In the genomic region with DNA sequence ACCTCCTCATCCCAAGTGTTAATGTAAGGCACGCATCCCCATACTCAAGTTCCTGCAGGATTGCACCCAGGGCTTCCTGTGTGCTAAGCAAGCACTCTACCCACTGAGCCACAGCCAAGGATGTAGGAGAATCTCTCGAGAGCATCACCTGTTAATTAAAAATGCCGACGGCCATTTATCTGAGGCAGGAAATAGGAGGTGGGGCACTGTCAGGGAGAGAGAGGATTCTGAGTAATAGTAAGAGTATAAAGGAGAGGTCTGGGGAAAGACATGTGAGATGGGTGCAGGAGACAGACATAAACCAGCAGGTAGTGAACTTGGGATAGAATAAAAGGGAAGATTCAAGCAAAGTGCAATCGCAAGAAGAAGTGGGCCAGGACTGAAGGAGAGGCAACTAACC, we compare ENCODE assay signal across 10 mouse cellular contexts. TPM values are rescaled to one million over a fixed set of nuclear protein-coding genes. Genes with fewer than 3 reads are reported as not detected.
"Had no signal": no experiment of that assay in that cellular context is flagged by ENCODE, and none has a peak within 500 bp of the region (broad histone marks: within the 10 kb centered on the region; RNA-seq: fewer than 3 reads in every experiment).

No protein-coding gene starts in this region.

- H3K9ac ChIP-seq: lung, embryonic 14.5 days; neural tube, embryonic 12.5 days; stomach, embryonic 15.5 days had no signal

- H3K9me3 ChIP-seq: stomach, embryonic 15.5 days had no signal

- H3K4me3 ChIP-seq: megakaryocyte, embryonic 14.5 days; neural tube, embryonic 12.5 days; stomach, embryonic 15.5 days had no signal

- DNase-seq: lung, embryonic 14.5 days; midbrain, embryonic 14.5 days; right cerebral cortex, postnatal 14 days; thymus, postnatal 25 days had no signal

- H3K27me3 ChIP-seq: megakaryocyte, embryonic 14.5 days; neural tube, embryonic 12.5 days; stomach, embryonic 15.5 days had no signal

- H3K36me3 ChIP-seq: neural tube, embryonic 12.5 days; stomach, embryonic 15.5 days had no signal

- H3K4me1 ChIP-seq: megakaryocyte, embryonic 14.5 days; neural tube, embryonic 12.5 days; stomach, embryonic 15.5 days had no signal

- H3K4me2 ChIP-seq: lung, embryonic 14.5 days; midbrain, embryonic 11.5 days; neural tube, embryonic 12.5 days; stomach, embryonic 15.5 days had no signal

- ATAC-seq: midbrain, embryonic 16.5 days had no signal

- H3K27ac ChIP-seq: neural tube, embryonic 12.5 days; stomach, embryonic 15.5 days; stomach, postnatal 0 days had no signal

RNA-seq across cellular contexts. Expression of gene Card11, which starts 19.6 kb away (rescaled TPM):
- polyA plus RNA-seq: midbrain, embryonic 11.5 days; midbrain, embryonic 16.5 days had no signal
